Mouse (Mus musculus) common myeloid progenitor, adult 5-6 weeks (primary cell): Measurements from ENCODE around the gene Hspa1b. TPM values are rescaled to one million over a fixed set of nuclear protein-coding genes. Genes with fewer than 3 reads are reported as not detected.

Source experiments
- ATAC-seq: replicated peaks from 2 replicates; pipeline ENCODE4 v1.8.0; 2016; ENCODE audit warnings: low read depth, mild to moderate bottlenecking, moderate TSS enrichment, inconsistent platforms; ENCODE audit not compliant: poor library complexity, severe bottlenecking
- total RNA-seq: library from RNA; stranded (forward); fragments of 200-1000, 187-1606 nt; gene quantifications from 2 replicates; pipeline ENCODE4 v1.2.3, GENCODE M21; 2017

Gene Hspa1b
- total RNA-seq, 1 experiment from 2014 or later, result 79.3 TPM

DNA sequence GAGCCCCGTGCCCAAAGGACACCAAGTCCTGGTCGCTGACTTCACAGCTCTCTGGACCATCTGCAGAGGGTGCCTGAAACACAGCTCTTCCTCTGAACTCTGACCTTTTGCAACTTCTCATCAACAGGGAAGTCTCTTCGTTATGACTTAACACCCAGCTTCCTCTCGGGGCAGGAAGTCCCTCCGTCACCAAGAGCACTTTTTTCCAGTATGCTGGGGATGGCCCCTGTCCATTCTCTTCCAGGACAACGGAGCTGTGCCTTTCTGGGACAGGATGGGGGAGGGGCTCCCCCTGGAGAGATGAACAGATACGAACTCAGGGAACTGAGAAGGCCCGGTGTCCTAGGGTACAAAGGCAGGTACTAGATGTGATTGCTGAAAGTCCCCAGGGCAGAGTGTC, 24.2 kb downstream of the Hspa1b start:
- ATAC-seq, result no peak

DNA sequence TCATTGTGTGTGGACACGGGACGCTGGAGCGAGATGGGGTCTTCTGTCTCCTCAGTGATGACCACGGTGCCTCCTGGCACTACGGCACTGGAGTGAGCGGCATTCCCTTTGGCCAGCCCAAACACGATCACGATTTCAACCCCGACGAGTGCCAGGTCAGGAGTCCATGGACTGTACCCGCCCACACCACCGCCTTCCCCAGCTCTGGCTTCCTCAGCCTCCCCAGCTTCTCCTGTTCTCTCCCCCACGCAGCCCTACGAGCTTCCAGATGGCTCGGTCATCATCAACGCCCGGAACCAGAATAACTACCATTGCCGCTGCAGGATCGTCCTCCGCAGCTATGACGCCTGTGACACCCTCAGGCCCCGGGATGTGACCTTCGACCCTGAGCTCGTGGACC, 25.0 kb downstream of the Hspa1b start:
- no peak for ATAC-seq

GRCm38 (mm10) chr17:34932287-34932686, 26.8 kb downstream of the Hspa1b start:
- ATAC-seq, result no peak

GRCm38 (mm10) chr17:34931735-34932098, 27.3 kb downstream of the Hspa1b start:
- ATAC-seq, result no peak

DNA sequence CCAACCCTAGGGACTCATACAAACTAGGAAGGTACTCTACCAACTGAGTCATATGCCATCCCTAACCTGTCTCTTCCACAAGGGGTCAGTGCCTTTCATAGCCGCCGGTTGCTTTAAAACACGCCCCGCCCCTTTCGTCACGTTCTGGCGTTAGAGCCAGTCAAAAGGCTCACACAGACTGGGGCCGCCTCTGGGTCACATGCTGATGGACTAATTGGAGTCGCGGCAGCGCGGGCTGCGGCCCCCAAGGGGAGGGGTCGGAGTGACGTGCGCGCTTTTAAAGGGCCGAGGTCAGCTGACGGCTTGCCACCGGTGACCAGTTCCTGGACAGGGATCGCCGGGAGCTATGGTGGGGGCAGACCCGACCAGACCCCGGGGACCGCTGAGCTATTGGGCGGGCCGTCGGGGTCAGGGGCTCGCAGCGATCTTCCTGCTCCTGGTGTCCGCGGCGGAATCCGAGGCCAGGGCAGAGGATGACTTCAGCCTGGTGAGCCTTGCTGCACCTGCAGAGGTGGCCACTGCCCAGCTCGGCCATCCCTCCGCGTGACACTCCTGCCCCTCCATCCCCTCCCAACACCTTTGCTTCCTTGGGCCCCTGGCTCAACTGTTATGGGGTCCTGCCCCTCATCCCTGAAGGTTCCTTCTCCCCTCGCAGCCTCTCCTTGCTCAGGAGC, 27.8 kb downstream of the Hspa1b start, which contains the start of gene Neu1:
TSS of gene Neu1 (plus strand) at position 193 of the 674 bp plus-strand sequence.
- ATAC-seq, result peak; percentile 96

DNA sequence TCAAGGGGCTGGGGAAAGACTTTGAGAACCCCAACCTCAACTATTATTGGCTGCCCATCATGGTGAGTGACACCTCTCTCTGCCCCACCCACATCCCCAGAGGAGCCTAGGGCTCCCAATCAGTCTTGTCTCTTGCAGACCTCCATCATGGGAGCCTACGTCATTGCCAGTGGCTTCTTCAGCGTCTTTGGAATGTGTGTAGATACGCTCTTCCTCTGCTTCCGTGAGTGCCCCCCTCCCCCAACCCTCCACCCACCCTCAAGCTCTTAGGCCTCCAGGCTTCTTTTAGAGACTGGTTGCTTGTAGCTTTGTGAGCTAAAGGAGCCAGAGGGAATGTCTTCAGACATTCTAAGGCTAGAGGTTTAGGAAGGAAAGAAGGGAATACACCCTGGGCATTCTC, 30.2 kb downstream of the Hspa1b start:
- no peak for ATAC-seq

DNA sequence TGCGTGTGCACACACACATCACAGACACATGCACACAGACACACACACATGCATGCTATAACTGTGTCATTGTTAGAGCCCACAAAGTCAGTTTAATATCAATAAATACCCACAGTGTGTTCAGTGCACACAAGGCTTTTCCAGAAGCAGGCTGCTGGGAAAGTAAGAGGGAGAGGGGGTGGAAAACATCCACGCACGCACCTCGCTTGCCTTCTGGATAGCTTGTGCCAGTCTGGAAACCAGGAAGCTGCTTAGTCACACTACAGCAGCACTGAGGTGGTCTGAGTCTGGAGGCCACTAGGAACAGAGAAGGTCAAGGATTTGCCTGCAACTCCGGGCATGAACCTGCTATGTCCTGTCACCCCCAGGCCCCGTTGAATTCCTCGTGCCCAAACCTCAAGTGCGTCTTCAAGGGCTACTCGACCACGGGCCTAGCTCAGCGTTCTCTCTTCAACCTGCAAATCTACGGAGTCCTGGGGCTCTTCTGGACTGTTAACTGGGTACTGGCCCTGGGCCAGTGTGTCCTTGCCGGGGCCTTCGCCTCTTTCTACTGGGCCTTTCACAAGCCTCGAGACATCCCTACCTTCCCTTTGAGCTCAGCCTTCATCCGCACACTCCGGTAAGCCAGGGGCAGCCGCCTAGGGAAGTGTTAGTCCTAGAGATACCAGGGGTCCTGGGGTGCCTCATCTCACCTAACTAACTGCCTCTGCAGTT, 31.6 kb downstream of the Hspa1b start:
- no peak for ATAC-seq

DNA sequence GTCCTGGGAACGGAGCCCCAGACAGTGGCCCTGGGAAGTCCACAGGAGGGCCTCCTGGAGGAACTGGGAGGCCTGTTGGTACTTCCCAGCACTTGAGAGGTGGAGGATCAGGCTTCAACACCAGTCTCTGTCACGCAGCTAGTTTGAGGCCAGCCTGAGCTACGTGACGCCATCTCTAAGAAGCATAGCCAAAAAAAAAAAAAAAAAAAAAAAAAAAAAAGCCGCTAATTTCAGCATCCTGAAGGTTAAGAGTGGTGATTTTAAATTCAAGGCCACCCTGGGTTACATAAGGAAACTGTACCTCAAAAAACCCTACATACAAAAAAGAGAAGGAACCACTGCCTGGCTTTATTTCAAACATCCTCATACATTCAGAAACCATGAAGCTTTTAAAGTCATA, 34.8 kb downstream of the Hspa1b start:
- ATAC-seq, result no peak

DNA sequence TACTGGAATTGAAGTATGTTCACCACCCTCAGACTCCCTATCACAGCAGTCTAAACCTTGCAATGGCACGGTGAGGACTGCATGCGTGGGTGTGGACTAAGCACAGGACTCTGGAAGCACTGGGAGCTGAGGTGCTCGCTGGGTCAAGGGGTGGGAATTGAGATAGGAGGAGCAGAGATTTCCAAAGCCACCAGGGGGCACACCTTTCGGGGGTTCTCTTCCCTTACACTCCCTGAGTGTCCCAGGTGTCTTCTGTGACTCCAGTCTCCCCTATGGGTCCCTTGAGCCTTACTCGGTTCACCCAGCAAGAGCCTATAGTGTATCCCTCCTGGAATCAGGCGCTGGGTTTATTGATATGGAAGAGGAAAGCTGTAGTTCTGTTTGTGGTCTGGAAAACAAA, 36.1 kb downstream of the Hspa1b start:
- ATAC-seq, result no peak

DNA sequence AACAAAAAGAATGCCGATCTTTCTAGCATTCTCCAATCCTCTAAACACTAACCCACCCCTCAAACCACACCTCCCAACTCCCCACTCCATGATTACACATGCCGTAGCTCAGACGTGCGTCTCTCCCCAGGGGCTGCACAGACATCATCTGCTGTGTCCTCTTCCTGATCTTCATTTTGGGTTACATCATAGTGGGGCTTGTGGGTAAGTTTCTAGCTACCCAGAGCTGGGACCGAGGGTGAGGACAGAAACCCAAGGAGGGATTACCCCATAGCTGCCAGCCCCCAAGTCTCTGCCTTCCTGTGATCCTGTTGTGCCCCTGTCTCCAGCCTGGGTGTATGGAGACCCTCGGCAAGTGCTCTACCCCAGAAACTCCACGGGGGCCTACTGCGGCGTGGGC, 41.9 kb downstream of the Hspa1b start:
- ATAC-seq, result no peak

GRCm38 (mm10) chr17:34916316-34916715, 42.7 kb downstream of the Hspa1b start:
- no peak for ATAC-seq

- ATAC-seq, result peak; percentile 45
Measured at GRCm38 (mm10) chr17:34915410-34915831, 43.6 kb downstream of the Hspa1b start.

DNA sequence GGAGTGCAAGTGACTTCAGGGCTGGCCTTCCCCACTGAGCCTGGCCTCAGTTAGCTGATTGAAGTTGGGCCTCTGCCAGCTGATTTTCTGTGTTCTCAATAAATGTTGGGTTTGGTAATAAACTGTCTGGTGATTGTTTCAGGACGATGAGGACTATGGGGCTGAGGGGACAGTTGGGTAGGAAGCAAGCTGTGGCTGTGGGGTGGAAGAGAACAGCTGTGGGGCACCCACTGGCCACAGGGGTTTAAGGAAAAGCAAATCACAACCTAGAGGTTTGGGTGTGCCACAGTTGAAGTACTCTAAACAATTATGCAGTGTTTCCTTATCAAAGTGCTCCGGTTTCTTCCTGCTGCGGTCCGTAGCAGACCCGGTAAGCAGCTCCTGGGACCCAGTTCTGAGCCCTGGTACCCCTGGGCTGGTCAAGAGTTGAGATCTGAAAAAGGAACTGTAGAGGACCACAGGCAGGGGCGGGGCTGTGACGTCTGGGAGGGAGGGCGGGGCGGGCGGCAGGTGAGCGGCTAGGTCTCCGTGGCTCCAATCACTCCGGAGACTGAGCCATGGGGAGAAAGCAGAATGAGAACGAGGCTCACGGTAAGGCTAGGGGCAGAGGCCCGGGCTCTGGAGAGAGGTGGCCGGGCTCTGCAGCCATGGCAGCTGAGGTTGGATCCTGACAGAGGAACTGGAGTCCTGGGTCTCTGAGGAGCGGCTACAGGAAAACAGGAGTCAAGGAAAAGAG, 44.9 kb downstream of the Hspa1b start, which contains the start of gene Slc44a4:
TSS of gene Slc44a4 (plus strand) at position 537 of the 736 bp plus-strand sequence.
- ATAC-seq, result no peak

- ATAC-seq, result peak; percentile 68
Measured at GRCm38 (mm10) chr17:34911945-34912351, 47.1 kb downstream of the Hspa1b start.

DNA sequence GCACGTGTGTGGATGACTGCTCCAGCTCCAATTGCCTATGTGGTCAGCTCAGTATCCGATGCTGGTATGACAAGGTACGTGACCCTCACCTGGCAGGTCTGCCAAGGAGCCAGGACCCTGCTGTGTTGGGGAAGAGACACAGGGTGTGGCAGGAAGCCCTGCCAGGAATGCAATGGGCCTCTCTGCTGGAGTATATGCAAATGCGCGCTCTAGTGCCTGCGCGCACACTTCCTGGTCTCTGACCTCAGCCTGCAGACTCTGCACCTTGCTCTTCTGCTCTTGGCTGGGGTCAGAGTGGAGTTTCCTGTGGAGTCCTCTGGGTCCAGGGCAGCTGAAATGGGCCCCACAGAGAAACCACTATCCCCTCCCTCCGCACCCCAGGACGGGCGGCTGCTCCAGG, 48.1 kb downstream of the Hspa1b start:
- no peak for ATAC-seq

Other genes starting within 250 kb of the Hspa1b start
- gene C4b, start 215.4 kb downstream of the Hspa1b start, total RNA-seq, result 0.18 TPM in 1 of 2 replicates, not detected in the other
- not detected in 2 replicates for gene Cyp21a1, start 154.7 kb downstream of the Hspa1b start, total RNA-seq
- gene Stk19, start 122.3 kb downstream of the Hspa1b start, total RNA-seq, result 10.0 and 32.9 TPM in 2 replicates
- gene Dxo, start 122.2 kb downstream of the Hspa1b start, total RNA-seq, result 21.2 and 27.9 TPM in 2 replicates
- gene Skiv2l, start 109.0 kb downstream of the Hspa1b start, total RNA-seq, result 28.9 and 33.8 TPM in 2 replicates
- gene Nelfe, start 108.8 kb downstream of the Hspa1b start, total RNA-seq, result 39.6 and 41.9 TPM in 2 replicates
- not detected in 2 replicates for gene Cfb, start 96.7 kb downstream of the Hspa1b start, total RNA-seq
- 11.1 and 16.2 TPM in 2 replicates for gene Zbtb12, start 79.8 kb downstream of the Hspa1b start, total RNA-seq
- not detected in 2 replicates for gene Gm20547, start 77.2 kb downstream of the Hspa1b start, total RNA-seq
- 2.8 and 10.0 TPM in 2 replicates for gene C2, start 61.0 kb downstream of the Hspa1b start, total RNA-seq
- gene Ehmt2, start 60.8 kb downstream of the Hspa1b start, total RNA-seq, result 96.6 and 107 TPM in 2 replicates
- not detected in 2 replicates for gene Slc44a4, start 44.8 kb downstream of the Hspa1b start, total RNA-seq
- gene Neu1, start 28.0 kb downstream of the Hspa1b start, total RNA-seq, result 3.4 and 5.0 TPM in 2 replicates
- gene Gm20481, start 10.7 kb upstream of the Hspa1b start, total RNA-seq, result not detected in 2 replicates
- 33.5 and 47.4 TPM in 2 replicates for gene Hspa1a, start 12.9 kb upstream of the Hspa1b start, total RNA-seq
- 0.63 TPM in 1 of 2 replicates, not detected in the other for gene Hspa1l, start 13.5 kb upstream of the Hspa1b start, total RNA-seq
- 26.9 and 34.1 TPM in 2 replicates for gene Lsm2, start 22.6 kb upstream of the Hspa1b start, total RNA-seq
- 174 and 210 TPM in 2 replicates for gene Vars, start 41.7 kb upstream of the Hspa1b start, total RNA-seq
- 0.32 TPM in 1 of 2 replicates, not detected in the other for gene Vwa7, start 57.3 kb upstream of the Hspa1b start, total RNA-seq
- gene Sapcd1, start 68.8 kb upstream of the Hspa1b start, total RNA-seq, result 1.2 and 4.4 TPM in 2 replicates
- gene Msh5, start 87.5 kb upstream of the Hspa1b start, total RNA-seq, result 3.8 and 4.2 TPM in 2 replicates
- 214 and 220 TPM in 2 replicates for gene Clic1, start 90.7 kb upstream of the Hspa1b start, total RNA-seq
- 21.3 and 26.7 TPM in 2 replicates for gene Ddah2, start 99.8 kb upstream of the Hspa1b start, total RNA-seq
- gene Ly6g6c, start 106.2 kb upstream of the Hspa1b start, total RNA-seq, result not detected in 2 replicates
- not detected in 2 replicates for gene Mpig6b, start 106.9 kb upstream of the Hspa1b start, total RNA-seq
- not detected in 2 replicates for gene Ly6g6e, start 117.7 kb upstream of the Hspa1b start, total RNA-seq
- gene Ly6g6d, start 118.8 kb upstream of the Hspa1b start, total RNA-seq, result not detected in 2 replicates
- gene Ly6g6f, start 126.4 kb upstream of the Hspa1b start, total RNA-seq, result not detected in 2 replicates
- gene Abhd16a, start 130.0 kb upstream of the Hspa1b start, total RNA-seq, result 33.1 and 38.8 TPM in 2 replicates
- gene Ly6g5c, start 149.0 kb upstream of the Hspa1b start, total RNA-seq, result not detected in 2 replicates
- gene Ly6g5b, start 156.2 kb upstream of the Hspa1b start, total RNA-seq, result not detected in 2 replicates
- gene Gpank1, start 162.2 kb upstream of the Hspa1b start, total RNA-seq, result 39.5 and 50.1 TPM in 2 replicates
- gene Csnk2b, start 162.8 kb upstream of the Hspa1b start, total RNA-seq, result 286 and 306 TPM in 2 replicates
- 6.3 and 8.2 TPM in 2 replicates for gene D17H6S53E, start 167.1 kb upstream of the Hspa1b start, total RNA-seq
- gene Apom, start 172.8 kb upstream of the Hspa1b start, total RNA-seq, result not detected in 2 replicates
- gene Bag6, start 175.9 kb upstream of the Hspa1b start, total RNA-seq, result 58.8 and 103 TPM in 2 replicates
- 74.7 and 110 TPM in 2 replicates for gene Prrc2a, start 205.7 kb upstream of the Hspa1b start, total RNA-seq
- 4.7 and 5.4 TPM in 2 replicates for gene Aif1, start 216.8 kb upstream of the Hspa1b start, total RNA-seq
- 44.3 and 51.6 TPM in 2 replicates for gene Lst1, start 229.2 kb upstream of the Hspa1b start, total RNA-seq
- 1.1 and 1.8 TPM in 2 replicates for gene Ltb, start 235.2 kb upstream of the Hspa1b start, total RNA-seq
- gene Tnf, start 242.8 kb upstream of the Hspa1b start, total RNA-seq, result 9.4 and 11.3 TPM in 2 replicates
- gene Lta, start 246.1 kb upstream of the Hspa1b start, total RNA-seq, result not detected in 2 replicates